Mouse (Mus musculus): Measurements from ENCODE around the gene Cox16. TPM values are rescaled to one million over a fixed set of nuclear protein-coding genes. Genes with fewer than 3 reads are reported as not detected.

Cox16 gene
- polyA plus RNA-seq, 1 experiment from 2014 or later: 102 TPM

Other genes starting within 250 kb of the Cox16 start
- 4.7 and 7.0 TPM in 2 replicates for gene Slc8a3, start 151.9 kb downstream of the Cox16 start, polyA plus RNA-seq (2015; fragmentation: Nextera tagmentation; extraction: Ambion mirVana)
- 0.20 and 0.25 TPM in 2 replicates for gene Gm4787, start 105.7 kb downstream of the Cox16 start, polyA plus RNA-seq (2015; fragmentation: Nextera tagmentation; extraction: Ambion mirVana)
- gene Adam4, start 63.2 kb downstream of the Cox16 start, polyA plus RNA-seq (2015; fragmentation: Nextera tagmentation; extraction: Ambion mirVana): 0.25 and 0.87 TPM in 2 replicates
- 27.5 and 30.4 TPM in 2 replicates for gene Gm20498, start 47.8 kb upstream of the Cox16 start, polyA plus RNA-seq (2015; fragmentation: Nextera tagmentation; extraction: Ambion mirVana)
- 29.3 and 42.6 TPM in 2 replicates for gene Synj2bp, start 47.8 kb upstream of the Cox16 start, polyA plus RNA-seq (2015; fragmentation: Nextera tagmentation; extraction: Ambion mirVana)
- gene Adam21, start 83.3 kb upstream of the Cox16 start, polyA plus RNA-seq (2015; fragmentation: Nextera tagmentation; extraction: Ambion mirVana): 0.51 and 0.75 TPM in 2 replicates
- 50.8 and 51.4 TPM in 2 replicates for gene Med6, start 109.9 kb upstream of the Cox16 start, polyA plus RNA-seq (2015; fragmentation: Nextera tagmentation; extraction: Ambion mirVana)
- 20.3 and 24.6 TPM in 2 replicates for gene Ttc9, start 146.1 kb upstream of the Cox16 start, polyA plus RNA-seq (2015; fragmentation: Nextera tagmentation; extraction: Ambion mirVana)